Mouse (Mus musculus) liver, embryonic 15.5 days (tissue): ENCODE measurements around the gene Zfp987. TPM values are rescaled to one million over a fixed set of nuclear protein-coding genes. Genes with fewer than 3 reads are reported as not detected.
A peak's percentile ranks its signal among the peaks of the same experiment; 100 is the strongest.
"Not testable (repeated sequence)": the region's sequence is repeated elsewhere in the genome, so short reads cannot be mapped to it uniquely, and the experiment has no call there.

Experiments
- ATAC-seq: fragments of 200-750 bp; cut with Nextera tagmentation; 2 replicates; pipeline ENCODE4 v1.8.0; 2017; ENCODE audit warnings: moderate number of reproducible peaks, mild to moderate bottlenecking, moderate library complexity; ENCODE audit not compliant: insufficient read depth
- H3K27ac ChIP-seq: fragments of 300-500 bp; sonication (generic); replicated peaks from 2 replicates; pipeline ENCODE4 v1.5.1; 2015; ENCODE audit warnings: mild to moderate bottlenecking, inconsistent platforms
- H3K27me3 ChIP-seq: fragments of 300-500 bp; sonication (generic); 2 replicates; pipeline ENCODE4 v1.6.1; 2015; ENCODE audit warnings: mild to moderate bottlenecking, inconsistent platforms
- H3K36me3 ChIP-seq: fragments of 300-500 bp; sonication (generic); replicated peaks from 2 replicates; pipeline ENCODE4 v1.6.1; 2015; ENCODE audit warnings: moderate library complexity, mild to moderate bottlenecking, inconsistent platforms
- H3K4me1 ChIP-seq: fragments of 300-500 bp; sonication (generic); replicated peaks from 2 replicates; pipeline ENCODE4 v1.6.1; 2015; ENCODE audit warnings: inconsistent platforms
- H3K4me2 ChIP-seq: fragments of 300-500 bp; sonication (generic); 2 replicates; pipeline ENCODE4 v1.6.1; 2015; ENCODE audit warnings: moderate library complexity, mild to moderate bottlenecking, inconsistent platforms
- H3K4me3 ChIP-seq: fragments of 300-500 bp; sonication (generic); replicated peaks from 2 replicates; pipeline ENCODE4 v1.5.1; 2015; ENCODE audit warnings: mild to moderate bottlenecking, inconsistent platforms
- H3K9ac ChIP-seq: fragments of 300-500 bp; sonication (generic); 2 replicates; pipeline ENCODE4 v1.6.1; 2015; ENCODE audit warnings: moderate library complexity, mild to moderate bottlenecking, inconsistent platforms
- H3K9me3 ChIP-seq: fragments of 300-500 bp; sonication (generic); replicated peaks from 2 replicates; pipeline ENCODE4 v1.6.1; 2016; ENCODE audit warnings: inconsistent platforms
- WGBS: fragments of 180-500 bp; shearing (Covaris S2); methylation state at CpG from one replicate; pipeline ENCODE4 v1.1.7; 2015; ENCODE audit warnings: mixed read lengths; ENCODE audit not compliant: insufficient replicate concordance; 5-methylcytosine and 5-hydroxymethylcytosine counted together
- polyA plus RNA-seq: library from polyadenylated mRNA; unstranded; fragments of >200 nt; fragmentation: Nextera tagmentation; extraction: Ambion mirVana; gene quantifications from 2 replicates; pipeline ENCODE4 v1.2.1, GENCODE M21; 2015

Zfp987 gene
- polyA plus RNA-seq, 1 experiment from 2014 or later: 0.10 TPM

GRCm38 (mm10) chr4:146066932-146067580 is 30.0 kb upstream of the Zfp987 start:
- H3K27me3 ChIP-seq, H3K9me3 ChIP-seq, H3K27ac ChIP-seq, H3K36me3 ChIP-seq, H3K4me1 ChIP-seq, H3K9ac ChIP-seq, H3K4me3 ChIP-seq, ATAC-seq: not testable (repeated sequence)
- peak overlapping the region; percentile 40 for H3K4me2 ChIP-seq
- 31% methylated on average over 45 of the region's 45 CpGs for WGBS

- H3K4me2 ChIP-seq: peak overlapping the region; percentile 40
- H3K9me3 ChIP-seq, H3K27ac ChIP-seq, H3K4me1 ChIP-seq, H3K27me3 ChIP-seq, H3K4me3 ChIP-seq, H3K9ac ChIP-seq, H3K36me3 ChIP-seq, ATAC-seq: not testable (repeated sequence)
- 23% methylated on average over 55 of the region's 55 CpGs for WGBS
These were observed 29.5 kb upstream of the Zfp987 start for GRCm38 (mm10) chr4:146067594-146067993.

GRCm38 (mm10) chr4:146073264-146073663 is 23.8 kb upstream of the Zfp987 start:
- ATAC-seq, H3K4me3 ChIP-seq, H3K36me3 ChIP-seq, H3K4me1 ChIP-seq, H3K4me2 ChIP-seq, H3K27me3 ChIP-seq, H3K9ac ChIP-seq, H3K9me3 ChIP-seq, H3K27ac ChIP-seq: not testable (repeated sequence)
- WGBS: 60% methylated on average over 7 of the region's 7 CpGs

- not testable (repeated sequence) for H3K4me1 ChIP-seq, H3K9ac ChIP-seq, H3K4me3 ChIP-seq, H3K27me3 ChIP-seq, H3K27ac ChIP-seq, H3K9me3 ChIP-seq, H3K36me3 ChIP-seq, H3K4me2 ChIP-seq, ATAC-seq
- WGBS: 18% methylated on average over 3 of the region's 3 CpGs
These were observed 4.3 kb downstream of the Zfp987 start for GRCm38 (mm10) chr4:146101448-146101847.

GRCm38 (mm10) chr4:146156524-146156923 is 59.4 kb downstream of the Zfp987 start, which contains the start of gene Zfp600:
Zfp600 (plus strand) TSS chr4:146156824.
- ATAC-seq, H3K4me1 ChIP-seq, H3K4me3 ChIP-seq, H3K27me3 ChIP-seq, H3K27ac ChIP-seq, H3K9ac ChIP-seq, H3K36me3 ChIP-seq, H3K4me2 ChIP-seq, H3K9me3 ChIP-seq: not testable (repeated sequence)
- no CpG with 5 or more reads among the region's 6 CpGs for WGBS

GRCm38 (mm10) chr4:146162893-146163292 is 65.8 kb downstream of the Zfp987 start:
- not testable (repeated sequence) for H3K4me1 ChIP-seq, H3K36me3 ChIP-seq, H3K27me3 ChIP-seq, H3K27ac ChIP-seq, H3K9ac ChIP-seq, ATAC-seq, H3K4me3 ChIP-seq, H3K9me3 ChIP-seq, H3K4me2 ChIP-seq
- WGBS: 51% methylated on average over 4 of the region's 4 CpGs

GRCm38 (mm10) chr4:146167202-146167832 is 70.2 kb downstream of the Zfp987 start:
- H3K9ac ChIP-seq, H3K36me3 ChIP-seq, H3K4me1 ChIP-seq, ATAC-seq, H3K27ac ChIP-seq, H3K4me3 ChIP-seq, H3K27me3 ChIP-seq, H3K4me2 ChIP-seq, H3K9me3 ChIP-seq: not testable (repeated sequence)
- 49% methylated on average over 3 of the region's 3 CpGs for WGBS

- H3K9me3 ChIP-seq, H3K36me3 ChIP-seq, H3K9ac ChIP-seq, H3K4me1 ChIP-seq, H3K4me2 ChIP-seq, H3K27me3 ChIP-seq, H3K27ac ChIP-seq, H3K4me3 ChIP-seq: not testable (repeated sequence)
- peak; percentile 36 for ATAC-seq
- WGBS: 64% methylated on average over 10 of the region's 10 CpGs
These were observed 70.9 kb downstream of the Zfp987 start for GRCm38 (mm10) chr4:146167879-146168532.

GRCm38 (mm10) chr4:146168730-146169215 is 71.7 kb downstream of the Zfp987 start:
- not testable (repeated sequence) for H3K4me3 ChIP-seq, H3K27me3 ChIP-seq, H3K4me1 ChIP-seq, H3K36me3 ChIP-seq, H3K9me3 ChIP-seq, H3K27ac ChIP-seq, H3K4me2 ChIP-seq, H3K9ac ChIP-seq
- WGBS: no CpG with 5 or more reads among the region's 2 CpGs
- peak; percentile 66 for ATAC-seq

- not testable (repeated sequence) for H3K4me2 ChIP-seq, H3K9me3 ChIP-seq, H3K36me3 ChIP-seq, H3K4me1 ChIP-seq, H3K9ac ChIP-seq, H3K27me3 ChIP-seq, H3K4me3 ChIP-seq, H3K27ac ChIP-seq
- WGBS: 42% methylated on average over 4 of the region's 4 CpGs
- ATAC-seq: peak; percentile 57
These were observed 76.5 kb downstream of the Zfp987 start for GRCm38 (mm10) chr4:146173378-146174226.
